Mouse (Mus musculus): ENCODE data around the gene Cd80. TPM values are rescaled to one million over a fixed set of nuclear protein-coding genes. Genes with fewer than 3 reads are reported as not detected.

Gene Cd80
- polyA plus RNA-seq, 1 experiment from 2014 or later: 0.35 TPM

DNA sequence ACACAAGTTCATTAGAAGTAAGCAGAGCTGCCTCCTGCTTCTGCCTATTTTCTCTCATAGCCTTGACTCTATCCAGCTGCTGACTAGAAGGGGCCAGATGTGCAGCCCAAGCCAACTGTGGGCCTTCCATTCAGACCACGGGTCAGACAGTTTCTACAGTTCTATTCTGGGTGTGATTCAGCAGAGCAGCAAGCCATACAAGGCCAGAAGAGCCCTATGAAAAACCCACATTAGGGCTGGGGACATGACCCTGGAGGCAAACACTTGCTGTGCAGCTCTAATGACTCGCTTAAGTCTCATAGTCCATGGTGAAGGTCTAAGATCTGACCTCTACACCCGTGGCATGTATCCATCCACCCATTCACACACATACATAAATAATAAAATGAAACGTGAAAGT lies 10.7 kb downstream of the Cd80 start:
- Histone ChIP-seq H3K4me3 (no peak overlapping the region), H3K27me3 (replicated peaks; ENCODE audit: low read depth, poor library complexity, severe bottlenecking) (no peaks in the 10 kb centered on the region), H3K9me3 (no peaks in the 10 kb centered on the region), H3K27ac (replicated peaks) (no peak overlapping the region), H3K4me1 (0 out of 2 replicates have a peak, but pooled peaks cover 4% of the 10 kb centered on the region), H3K36me3 (replicated peaks) (no peaks in the 10 kb centered on the region)
- WGBS: 86% methylated on average over 4 of the region's 4 CpGs
- no peak for DNase-seq (ENCODE audit: low spot score)

DNA sequence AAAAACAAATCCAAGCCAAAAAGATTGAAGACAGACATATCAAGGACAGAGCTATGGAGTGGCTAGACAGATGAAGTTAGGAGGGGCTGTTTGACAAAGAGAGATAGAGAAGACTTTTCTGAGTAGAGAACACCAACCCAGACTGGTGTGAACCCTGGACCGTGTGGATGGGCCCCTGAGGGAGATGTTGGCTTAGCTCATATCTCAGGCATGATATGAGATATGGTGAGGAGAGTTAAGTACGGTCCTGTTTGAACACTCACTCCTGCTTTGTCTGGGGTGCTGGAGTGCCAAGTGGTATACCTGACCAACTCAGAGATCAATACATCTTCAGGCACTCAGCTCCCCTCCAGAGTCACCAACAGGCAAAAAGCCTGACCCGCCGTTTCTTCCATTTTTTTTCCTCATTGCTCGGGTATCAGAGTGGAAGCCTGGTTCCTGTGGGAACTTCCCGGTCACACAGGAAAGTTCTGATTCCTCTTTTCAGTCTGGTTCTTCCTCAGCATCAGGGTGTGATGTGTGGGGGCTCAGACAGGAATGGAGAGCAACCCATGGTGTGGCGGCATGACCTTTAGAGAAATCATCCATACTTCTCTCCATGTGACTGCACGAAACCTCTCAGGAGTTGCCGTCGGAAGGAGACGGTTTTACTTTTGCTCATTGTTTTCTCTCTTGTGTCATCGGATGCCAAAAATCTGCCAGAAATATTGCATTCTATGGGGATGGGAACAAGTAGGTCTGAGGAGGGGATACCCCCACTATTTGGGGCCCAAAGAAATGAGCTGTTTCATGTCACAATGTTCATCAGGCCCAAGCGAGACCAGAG lies 11.9 kb downstream of the Cd80 start:
- DNase-seq (ENCODE audit: low spot score): no peak
- Histone ChIP-seq H3K27ac (replicated peaks) (no peak overlapping the region), H3K27me3 (replicated peaks; ENCODE audit: low read depth, poor library complexity, severe bottlenecking) (no peaks in the 10 kb centered on the region), H3K36me3 (replicated peaks) (no peaks in the 10 kb centered on the region), H3K4me3 (no peak overlapping the region), H3K4me1 (peaks cover 7% of the 10 kb centered on the region; the same call in 1 of the 2 replicates), H3K9me3 (no peaks in the 10 kb centered on the region)
- 91% methylated on average over 13 of the region's 13 CpGs for WGBS

DNA sequence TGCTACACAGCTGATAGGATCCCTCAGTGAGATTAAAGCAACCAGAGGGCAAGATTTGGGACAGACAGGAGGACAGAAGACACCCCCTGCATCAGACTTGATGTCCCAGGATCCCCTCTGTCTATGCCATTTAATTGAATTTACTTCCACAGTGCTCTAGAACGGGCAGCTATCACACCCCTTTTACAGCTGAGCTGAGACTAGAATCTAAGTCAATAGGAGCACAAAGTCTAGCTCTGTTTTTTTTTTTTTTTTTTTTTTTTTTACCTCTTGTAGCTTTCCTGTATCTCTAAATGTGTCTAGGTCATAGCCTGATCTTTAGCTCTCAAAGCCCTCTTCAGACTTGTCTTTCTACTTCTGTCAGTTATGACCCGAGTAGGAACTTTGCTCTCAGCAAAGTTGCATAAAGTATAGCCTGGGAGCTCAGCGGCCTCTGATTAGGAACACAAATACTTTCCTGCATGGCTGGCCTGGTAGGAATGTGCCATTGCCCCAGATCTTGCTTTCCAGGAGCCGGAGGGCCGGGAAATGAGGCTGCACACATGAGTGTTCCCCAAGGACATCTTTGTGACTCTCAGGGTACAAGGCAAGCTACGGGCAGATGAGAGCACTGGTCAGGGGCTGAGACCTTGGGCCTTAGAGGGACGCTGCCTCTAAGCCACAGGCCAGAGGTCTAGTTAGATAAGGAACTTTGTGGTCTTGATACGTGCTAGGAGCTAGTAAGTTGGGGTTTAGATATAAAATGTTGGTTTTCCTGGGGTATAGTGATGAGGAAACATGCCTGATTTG lies 12.8 kb downstream of the Cd80 start:
- Histone ChIP-seq H3K4me1 (peaks cover 7% of the 10 kb centered on the region; the same call in 1 of the 2 replicates), H3K36me3 (replicated peaks) (no peaks in the 10 kb centered on the region), H3K9me3 (no peaks in the 10 kb centered on the region), H3K27ac (replicated peaks) (no peak overlapping the region), H3K27me3 (replicated peaks; ENCODE audit: low read depth, poor library complexity, severe bottlenecking) (no peaks in the 10 kb centered on the region), H3K4me3 (no peak overlapping the region)
- DNase-seq (ENCODE audit: low spot score): no peak
- 75% methylated on average over 8 of the region's 8 CpGs for WGBS

GRCm38 (mm10) chr16:38468706-38469018 lies 13.3 kb downstream of the Cd80 start:
- WGBS: 44% methylated on average over 3 of the region's 3 CpGs
- no peak for DNase-seq (ENCODE audit: low spot score)

GRCm38 (mm10) chr16:38469437-38469836 lies 14.1 kb downstream of the Cd80 start:
- 69% methylated on average over 8 of the region's 8 CpGs for WGBS
- DNase-seq (ENCODE audit: low spot score): no peak

More at GRCm38 (mm10) chr16:38468706-38469018, 13.3 kb downstream of the Cd80 start:
- Histone ChIP-seq H3K27ac (replicated peaks) (no peak overlapping the region), H3K27me3 (replicated peaks; ENCODE audit: low read depth, poor library complexity, severe bottlenecking) (no peaks in the 10 kb centered on the region), H3K36me3 (replicated peaks) (no peaks in the 10 kb centered on the region), H3K9me3 (no peaks in the 10 kb centered on the region), H3K4me1 (peaks cover 7% of the 10 kb centered on the region; the same call in 1 of the 2 replicates), H3K4me3 (no peak overlapping the region)

DNA sequence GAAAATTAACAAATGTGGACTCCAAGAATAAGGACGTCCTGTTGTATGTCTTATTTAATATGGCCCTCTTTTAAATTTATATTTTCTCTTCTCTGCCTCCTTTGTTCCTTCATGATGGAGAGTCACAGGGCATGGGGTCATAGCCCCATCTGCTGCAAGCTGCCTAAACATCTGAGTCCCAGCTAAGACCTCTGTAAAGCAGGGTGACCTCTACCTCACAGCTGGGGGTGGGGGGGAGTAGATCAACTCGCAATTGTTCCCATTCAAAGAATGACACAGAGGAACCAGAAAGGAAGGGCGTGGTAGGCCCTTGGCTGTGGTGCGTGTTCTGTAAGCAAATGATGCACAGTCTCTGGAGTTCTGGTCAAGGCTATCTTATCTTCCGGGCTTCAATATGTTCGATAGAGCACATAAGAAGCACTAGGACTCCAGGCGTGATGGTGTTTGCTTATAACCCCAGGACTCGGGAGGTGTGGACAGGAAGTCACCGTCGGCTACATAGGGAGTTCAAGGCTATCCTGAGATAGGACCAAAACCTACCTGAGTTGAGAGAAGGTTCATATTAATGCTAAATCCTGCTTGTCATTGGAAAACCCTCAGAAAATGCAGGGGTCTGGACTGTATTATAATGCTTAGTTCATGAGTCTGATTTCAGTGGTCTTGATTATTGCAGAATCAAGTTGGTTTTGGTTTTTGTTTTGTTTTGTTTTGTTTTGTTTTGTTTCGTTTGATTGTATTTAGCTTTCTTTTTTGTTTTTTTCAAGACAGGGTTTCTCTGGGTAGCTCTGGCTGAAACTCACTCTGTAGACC lies 16.5 kb downstream of the Cd80 start:
- no peak overlapping the region for H3K27ac ChIP-seq (replicated peaks)
- H3K4me1 ChIP-seq: peaks cover 15% of the 10 kb centered on the region
- H3K36me3 ChIP-seq (replicated peaks): no peaks in the 10 kb centered on the region
- no peak for DNase-seq (ENCODE audit: low spot score)
- H3K4me3 ChIP-seq: no peak overlapping the region
- WGBS: 82% methylated on average over 11 of the region's 11 CpGs
- peaks cover 3% of the 10 kb centered on the region; the same call in 1 of the 2 replicates for H3K27me3 ChIP-seq (replicated peaks; ENCODE audit: low read depth, poor library complexity, severe bottlenecking)
- H3K9me3 ChIP-seq: no peaks in the 10 kb centered on the region

More at GRCm38 (mm10) chr16:38469437-38469836, 14.1 kb downstream of the Cd80 start:
- Histone ChIP-seq H3K4me3 (no peak overlapping the region), H3K27me3 (replicated peaks; ENCODE audit: low read depth, poor library complexity, severe bottlenecking) (no peaks in the 10 kb centered on the region), H3K4me1 (peaks cover 7% of the 10 kb centered on the region; the same call in 1 of the 2 replicates), H3K9me3 (no peaks in the 10 kb centered on the region), H3K27ac (replicated peaks) (no peak overlapping the region), H3K36me3 (replicated peaks) (no peaks in the 10 kb centered on the region)

DNA sequence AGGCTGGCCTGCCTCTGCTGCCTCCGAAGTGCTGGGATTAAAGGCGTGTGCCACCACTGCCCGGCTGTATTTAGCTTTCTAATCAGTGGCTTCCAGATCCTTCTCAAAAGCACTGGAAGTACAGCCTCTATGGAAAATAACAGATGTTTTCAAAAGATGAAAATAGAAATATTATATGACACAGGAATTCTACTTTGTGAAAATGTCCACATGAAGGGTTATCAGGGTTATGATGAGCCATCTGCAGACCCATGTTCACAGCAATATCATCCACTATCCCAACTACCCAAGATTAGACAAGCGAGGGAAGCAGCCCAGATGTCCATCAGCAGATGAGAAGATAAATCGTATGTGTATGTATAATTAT lies 17.1 kb downstream of the Cd80 start:
- Histone ChIP-seq H3K27me3 (replicated peaks; ENCODE audit: low read depth, poor library complexity, severe bottlenecking) (peaks cover 3% of the 10 kb centered on the region; the same call in 1 of the 2 replicates), H3K4me3 (no peak overlapping the region), H3K4me1 (peaks cover 19% of the 10 kb centered on the region), H3K27ac (replicated peaks) (no peak overlapping the region), H3K9me3 (no peaks in the 10 kb centered on the region), H3K36me3 (replicated peaks) (no peaks in the 10 kb centered on the region)
- no peak for DNase-seq (ENCODE audit: low spot score)
- WGBS: 93% methylated on average over 5 of the region's 5 CpGs

DNA sequence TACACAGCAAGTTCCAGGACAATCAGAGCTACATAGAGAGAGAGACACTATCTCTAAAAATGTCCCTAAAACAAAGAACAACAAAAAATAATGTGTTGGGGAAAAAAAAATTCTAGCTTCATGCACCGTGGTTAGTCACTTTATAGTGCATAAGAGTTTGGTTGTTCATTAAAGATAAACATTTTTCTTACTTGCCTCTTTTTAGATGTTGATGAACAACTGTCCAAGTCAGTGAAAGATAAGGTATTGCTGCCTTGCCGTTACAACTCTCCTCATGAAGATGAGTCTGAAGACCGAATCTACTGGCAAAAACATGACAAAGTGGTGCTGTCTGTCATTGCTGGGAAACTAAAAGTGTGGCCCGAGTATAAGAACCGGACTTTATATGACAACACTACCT lies 18.3 kb downstream of the Cd80 start:
- no peak overlapping the region for H3K27ac ChIP-seq (replicated peaks)
- no peaks in the 10 kb centered on the region for H3K36me3 ChIP-seq (replicated peaks)
- H3K4me1 ChIP-seq: peaks cover 19% of the 10 kb centered on the region
- no peak for DNase-seq (ENCODE audit: low spot score)
- WGBS: 94% methylated on average over 5 of the region's 5 CpGs
- no peak overlapping the region for H3K4me3 ChIP-seq
- H3K9me3 ChIP-seq: no peaks in the 10 kb centered on the region
- peaks cover 3% of the 10 kb centered on the region; the same call in 1 of the 2 replicates for H3K27me3 ChIP-seq (replicated peaks; ENCODE audit: low read depth, poor library complexity, severe bottlenecking)

DNA sequence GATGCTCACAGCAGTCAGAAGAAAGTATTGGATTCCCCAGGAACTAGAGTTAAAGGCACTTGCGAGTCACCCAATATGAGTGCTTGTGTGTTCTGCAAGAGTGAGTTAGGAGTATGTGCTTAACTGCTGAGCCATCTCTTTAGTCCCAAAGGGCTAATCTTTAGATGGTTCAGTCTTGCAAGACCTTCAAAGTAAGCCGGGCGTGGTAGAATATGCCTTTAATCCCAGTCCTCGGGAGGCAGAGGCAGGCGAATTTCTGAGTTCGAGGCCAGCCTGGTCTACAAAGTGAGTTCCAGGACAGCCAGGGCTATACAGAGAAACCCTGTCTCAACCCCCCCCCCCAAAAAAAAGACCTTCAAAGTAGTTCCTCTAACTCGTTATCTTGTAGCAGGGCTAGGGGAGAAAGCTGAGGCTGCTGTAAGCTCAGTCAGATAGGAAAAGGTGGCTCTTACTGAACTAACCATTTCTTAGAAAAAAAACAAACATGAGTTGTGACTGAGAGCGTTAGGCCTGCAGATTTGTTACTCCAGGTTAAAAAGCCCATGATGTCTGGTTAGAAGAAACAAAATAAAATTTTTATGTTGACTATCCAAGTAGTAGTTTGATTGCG lies 19.4 kb downstream of the Cd80 start:
- H3K9me3 ChIP-seq: no peaks in the 10 kb centered on the region

DNA sequence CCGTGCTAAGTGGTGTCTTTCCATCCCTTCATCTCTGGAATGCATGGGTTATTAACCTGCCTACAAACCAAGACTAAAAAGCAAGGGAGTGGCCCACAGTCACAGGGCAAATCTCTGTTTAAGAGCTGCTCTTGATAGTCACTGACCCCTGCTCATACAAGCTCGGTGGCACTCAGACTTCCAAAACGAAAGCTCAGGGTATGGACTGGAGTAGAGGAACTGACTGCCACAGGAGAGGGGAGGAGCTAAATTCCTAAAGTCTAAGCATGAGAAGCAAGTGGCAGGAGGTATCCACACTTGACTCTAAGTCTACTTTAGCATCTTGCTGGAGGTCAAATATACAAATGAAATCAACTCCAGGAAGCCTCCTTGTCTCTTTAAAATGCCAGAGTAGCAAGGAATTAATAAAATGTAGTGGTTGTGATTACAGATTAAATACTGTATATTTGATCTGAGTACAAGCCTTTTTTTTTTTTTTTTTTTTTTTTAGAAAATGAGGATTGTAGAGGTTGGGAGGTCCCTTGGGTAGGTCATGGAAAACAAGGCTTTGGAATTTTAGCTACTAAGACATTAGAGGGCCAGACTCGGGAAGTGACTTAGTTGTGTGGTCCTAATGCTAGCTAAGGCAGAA lies 20.4 kb downstream of the Cd80 start:
- WGBS: 55% methylated on average over 4 of the region's 4 CpGs
- no peak for DNase-seq (ENCODE audit: low spot score)
- H3K27ac ChIP-seq (replicated peaks): 0 out of 2 replicates have a peak overlapping the region, but pooled peaks have one; percentile 63

More for the DNA sequence above, 19.4 kb downstream of the Cd80 start:
- peaks cover 3% of the 10 kb centered on the region; the same call in 1 of the 2 replicates for H3K27me3 ChIP-seq (replicated peaks; ENCODE audit: low read depth, poor library complexity, severe bottlenecking)
- 87% methylated on average over 9 of the region's 9 CpGs for WGBS
- H3K27ac ChIP-seq (replicated peaks): no peak overlapping the region
- H3K4me1 ChIP-seq: peaks cover 15% of the 10 kb centered on the region
- H3K4me3 ChIP-seq: no peak overlapping the region
- no peak for DNase-seq (ENCODE audit: low spot score)
- H3K36me3 ChIP-seq (replicated peaks): no peaks in the 10 kb centered on the region

GRCm38 (mm10) chr16:38476312-38477240 lies 21.2 kb downstream of the Cd80 start:
- H3K4me3 ChIP-seq: peak overlapping the region; percentile 52
- H3K4me1 ChIP-seq: peaks cover 15% of the 10 kb centered on the region
- peaks cover 6% of the 10 kb centered on the region for H3K27me3 ChIP-seq (replicated peaks; ENCODE audit: low read depth, poor library complexity, severe bottlenecking)
- H3K36me3 ChIP-seq (replicated peaks): no peaks in the 10 kb centered on the region
- H3K27ac ChIP-seq (replicated peaks): peak overlapping the region; percentile 63
- no peaks in the 10 kb centered on the region for H3K9me3 ChIP-seq
- DNase-seq (ENCODE audit: low spot score): peak; percentile 65
- WGBS: 11% methylated on average over 34 of the region's 34 CpGs

More for the DNA sequence above, 20.4 kb downstream of the Cd80 start:
- H3K4me1 ChIP-seq: peaks cover 15% of the 10 kb centered on the region
- peaks cover 3% of the 10 kb centered on the region; the same call in 1 of the 2 replicates for H3K27me3 ChIP-seq (replicated peaks; ENCODE audit: low read depth, poor library complexity, severe bottlenecking)
- H3K4me3 ChIP-seq: peak overlapping the region; percentile 52
- H3K36me3 ChIP-seq (replicated peaks): no peaks in the 10 kb centered on the region
- H3K9me3 ChIP-seq: no peaks in the 10 kb centered on the region
